9 mouse cellular contexts compared by ENCODE assay signal in the genomic region with DNA sequence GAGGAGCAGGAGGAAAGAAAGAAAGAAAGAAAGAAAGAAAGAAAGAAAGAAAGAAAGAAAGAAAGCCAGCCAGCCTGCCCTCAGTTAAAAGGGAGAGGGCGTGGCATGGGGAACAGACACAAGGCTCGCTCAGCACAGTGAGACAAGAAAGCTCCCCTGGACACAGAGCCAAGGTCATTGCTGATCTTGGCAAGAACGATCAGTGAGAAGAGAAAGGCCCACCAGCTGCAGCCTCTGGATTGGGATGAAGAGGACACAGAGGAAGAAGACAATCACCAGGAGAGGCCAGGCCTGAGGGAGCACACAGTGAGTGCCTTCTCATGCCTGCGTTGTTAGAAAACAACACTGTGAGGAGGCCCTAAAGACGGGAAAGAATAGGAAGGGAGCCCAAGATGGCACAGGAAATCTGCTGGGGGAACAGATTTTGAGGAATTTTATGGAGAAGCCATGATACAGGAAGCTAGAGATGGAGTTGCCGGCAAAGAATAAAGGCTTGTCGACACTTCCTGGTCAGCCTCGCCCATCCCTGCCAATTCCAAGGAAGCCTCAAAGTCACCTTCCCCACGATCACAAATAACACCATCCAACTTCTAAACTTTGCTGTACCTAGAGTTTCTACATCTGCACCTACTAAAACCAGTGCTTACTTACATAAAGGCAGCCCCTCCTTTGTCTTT. TPM values are rescaled to one million over a fixed set of nuclear protein-coding genes. Genes with fewer than 3 reads are reported as not detected.
DNase-seq lines count a peak whose midpoint lies in the region; ATAC-seq and TF ChIP-seq lines count a peak whose summit lies in the region.
"Had no signal": no experiment of that assay in that cellular context is flagged by ENCODE, and none has a peak within 500 bp of the region (broad histone marks: within the 10 kb centered on the region; RNA-seq: fewer than 3 reads in every experiment).

No protein-coding gene starts in this region.

- TF ChIP-seq POLR2A in bone marrow macrophage, adult 2 months (IDR thresholded peaks at IDR 0.05; ENCODE audit: borderline replicate concordance, low read depth, low read length): no peak

- no peak for ATAC-seq in forebrain, embryonic 16.5 days
- no peak for ATAC-seq in monocyte, adult 5-6 weeks (replicated peaks; ENCODE audit: insufficient number of reproducible peaks, low FRiP score, low TSS enrichment, poor library complexity, severe bottlenecking)
- ATAC-seq in hindbrain, embryonic 11.5 days (ENCODE audit: low FRiP score): no peak

- peaks cover 31% of the 10 kb centered on the region for H3K4me1 ChIP-seq in forebrain, embryonic 10.5 days
- no peaks in the 10 kb centered on the region for H3K4me1 ChIP-seq in forebrain, embryonic 16.5 days (replicated peaks; ENCODE audit: control insufficient read depth, insufficient read depth, low read length)
- H3K4me1 ChIP-seq in bone marrow macrophage, adult 2 months (ENCODE audit: control insufficient read depth, insufficient read depth, low read length): peaks cover 79% of the 10 kb centered on the region
- H3K4me1 ChIP-seq in hindbrain, embryonic 11.5 days (replicated peaks; ENCODE audit: control insufficient read depth, insufficient read depth, low read length): no peaks in the 10 kb centered on the region

- 78% methylated on average over 9 of the region's 9 CpGs for WGBS in forebrain, embryonic 10.5 days
- 67% methylated on average over 9 of the region's 9 CpGs for WGBS in forebrain, embryonic 16.5 days
- WGBS in hindbrain, embryonic 11.5 days: 74% methylated on average over 9 of the region's 9 CpGs

- no peak for DNase-seq in forebrain, embryonic 10.5 days (ENCODE audit: extremely low spot score, low spot score)
- DNase-seq in heart, postnatal 14 days: peak; percentile 54 to 72
- peak; percentile 58 for DNase-seq in lung, postnatal 10 days
- DNase-seq in MN1 (ENCODE audit: low spot score): no peak
- no peak for DNase-seq in hindbrain, embryonic 11.5 days (ENCODE audit: low spot score)

- H3K9ac ChIP-seq in forebrain, embryonic 16.5 days (replicated peaks; ENCODE audit: low read depth, low read length): no peak overlapping the region
- no peak overlapping the region for H3K9ac ChIP-seq in hindbrain, embryonic 11.5 days (ENCODE audit: low read depth, low read length)
- H3K9ac ChIP-seq: limb, embryonic 12.5 days had no signal

- no peak overlapping the region for H3K4me2 ChIP-seq in forebrain, embryonic 16.5 days (ENCODE audit: low read length)
- H3K4me2 ChIP-seq in hindbrain, embryonic 11.5 days (replicated peaks; ENCODE audit: low read depth, low read length): no peak overlapping the region
- H3K4me2 ChIP-seq: limb, embryonic 12.5 days had no signal

- no peaks in the 10 kb centered on the region for H3K27me3 ChIP-seq in forebrain, embryonic 10.5 days (ENCODE audit: poor library complexity, severe bottlenecking)
- no peaks in the 10 kb centered on the region for H3K27me3 ChIP-seq in forebrain, embryonic 16.5 days (replicated peaks; ENCODE audit: control insufficient read depth, insufficient read depth, low read length)
- no peaks in the 10 kb centered on the region for H3K27me3 ChIP-seq in hindbrain, embryonic 11.5 days (ENCODE audit: control insufficient read depth, insufficient read depth, low read length)
- H3K27me3 ChIP-seq: limb, embryonic 12.5 days had no signal

- intact Hi-C loops in heart, postnatal 14 days (cut with DNase I): no loop called here

- H3K9me3 ChIP-seq in forebrain, embryonic 10.5 days: no peaks in the 10 kb centered on the region
- no peaks in the 10 kb centered on the region for H3K9me3 ChIP-seq in forebrain, embryonic 16.5 days (ENCODE audit: control insufficient read depth, low read length)
- H3K9me3 ChIP-seq in hindbrain, embryonic 11.5 days (ENCODE audit: control insufficient read depth, low read length): no peaks in the 10 kb centered on the region
- H3K9me3 ChIP-seq: limb, embryonic 12.5 days had no signal

- no peak for TF ChIP-seq CTCF in bone marrow macrophage, adult 2 months (IDR thresholded peaks at IDR 0.05; ENCODE audit: low read depth, low read length)

- peak overlapping the region; percentile 42; the same call in 1 of the 2 replicates for H3K27ac ChIP-seq in forebrain, embryonic 10.5 days
- no peak overlapping the region for H3K27ac ChIP-seq in forebrain, embryonic 16.5 days (ENCODE audit: low read length)
- peak overlapping the region; percentile 83 for H3K27ac ChIP-seq in bone marrow macrophage, adult 2 months (ENCODE audit: insufficient read depth, low read depth, low read length)
- H3K27ac ChIP-seq in hindbrain, embryonic 11.5 days (ENCODE audit: low read depth, low read length): no peak overlapping the region
- H3K27ac ChIP-seq: limb, embryonic 12.5 days had no signal

- no peak overlapping the region for H3K4me3 ChIP-seq in forebrain, embryonic 10.5 days
- H3K4me3 ChIP-seq in forebrain, embryonic 16.5 days (replicated peaks; ENCODE audit: low read length): no peak overlapping the region
- H3K4me3 ChIP-seq in bone marrow macrophage, adult 2 months (ENCODE audit: insufficient read depth, low read length): peak overlapping the region; percentile 22
- H3K4me3 ChIP-seq in hindbrain, embryonic 11.5 days (ENCODE audit: low read depth, low read length): no peak overlapping the region
- H3K4me3 ChIP-seq: limb, embryonic 12.5 days had no signal

- H3K36me3 ChIP-seq in forebrain, embryonic 10.5 days (replicated peaks): no peaks in the 10 kb centered on the region
- no peaks in the 10 kb centered on the region for H3K36me3 ChIP-seq in forebrain, embryonic 16.5 days (ENCODE audit: control insufficient read depth, insufficient read depth)
- no peaks in the 10 kb centered on the region for H3K36me3 ChIP-seq in hindbrain, embryonic 11.5 days (ENCODE audit: control insufficient read depth, insufficient read depth, low read length)
- H3K36me3 ChIP-seq: limb, embryonic 12.5 days had no signal

RNA-seq across cellular contexts. Expression of a gene that starts 44.2 kb away (rescaled TPM):
- polyA plus RNA-seq in forebrain, embryonic 10.5 days (2016; fragmentation: Nextera tagmentation; extraction: Ambion mirVana): 29.1 TPM in 2 replicates
- 24.5 and 25.9 TPM in 2 replicates for polyA plus RNA-seq in forebrain, embryonic 16.5 days (2015; fragmentation: Nextera tagmentation; extraction: Ambion mirVana)
- 243 and 284 TPM in 2 replicates for polyA plus RNA-seq in bone marrow macrophage, adult 2 months (2012; ENCODE audit: insufficient read depth, insufficient read length, missing spikeins)
- total RNA-seq in heart, postnatal 14 days (2021): 10 to 100 TPM; 60.2 to 61.0 TPM
- total RNA-seq in monocyte, adult 5-6 weeks (2017): 598 to 656 TPM (median 610 TPM) in 3 replicates
- polyA plus RNA-seq in hindbrain, embryonic 11.5 days (2014; fragmentation: Nextera tagmentation; extraction: Ambion mirVana): 27.1 and 29.1 TPM in 2 replicates

Comparison
In these comparisons a context has a peak if more than half of its experiments do, and no peak if none do; other contexts are left out.
1. H3K27ac ChIP-seq: peak in forebrain, embryonic 10.5 days (single experiment) and bone marrow macrophage, adult 2 months (single experiment); none in forebrain, embryonic 16.5 days (single experiment) and hindbrain, embryonic 11.5 days (single experiment).
2. DNase-seq: peak in heart, postnatal 14 days (2 of 2) and lung, postnatal 10 days (single experiment); none in forebrain, embryonic 10.5 days (single experiment), MN1 (single experiment) and hindbrain, embryonic 11.5 days (single experiment).